Mouse (Mus musculus): ENCODE results near the gene Ncor2.
A peak's percentile ranks its signal among the peaks of the same experiment; 100 is the strongest.

Gene Ncor2

DNA sequence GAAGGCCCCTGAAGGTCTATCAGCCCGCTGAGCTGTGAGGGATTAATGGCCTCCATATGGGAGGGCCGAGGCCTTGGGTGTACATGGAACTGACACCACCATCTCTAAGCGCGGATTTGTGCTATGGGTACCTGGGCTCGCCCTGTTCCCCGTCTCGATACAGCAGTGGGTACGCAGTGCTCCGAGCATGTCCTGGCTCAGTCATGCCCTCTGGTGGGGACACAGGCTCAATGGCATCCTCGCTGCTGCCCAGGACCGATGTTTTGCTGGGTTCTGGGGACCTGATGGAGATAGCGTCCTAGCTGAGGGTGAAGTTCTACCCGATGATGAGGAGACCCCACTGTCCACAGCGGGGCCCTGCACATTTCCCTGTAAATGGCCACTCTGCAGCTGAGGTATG lies 155.0 kb downstream of the Ncor2 start:
- no peak for DNase-seq (ENCODE audit: low read depth, low spot score)

DNA sequence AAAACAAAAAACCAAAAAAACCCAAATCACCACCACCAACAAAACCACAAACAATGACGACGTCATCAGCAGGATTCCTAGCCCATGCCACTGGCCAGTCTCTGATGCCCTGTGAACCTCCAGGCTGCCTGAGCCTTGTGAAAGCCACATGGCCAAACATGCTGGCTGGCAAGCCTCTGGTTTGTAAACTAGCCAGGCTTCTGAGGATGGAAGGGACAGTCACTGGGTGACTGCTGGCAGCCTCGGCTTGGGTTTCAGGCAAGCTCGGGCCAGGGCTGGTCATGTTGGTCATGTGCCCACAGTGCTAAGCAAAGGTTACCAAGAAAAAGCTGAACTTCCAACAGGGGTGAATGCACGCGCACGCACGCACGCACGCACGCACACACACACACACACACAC lies 157.7 kb downstream of the Ncor2 start:
- no peak for DNase-seq (ENCODE audit: low read depth, low spot score)

DNA sequence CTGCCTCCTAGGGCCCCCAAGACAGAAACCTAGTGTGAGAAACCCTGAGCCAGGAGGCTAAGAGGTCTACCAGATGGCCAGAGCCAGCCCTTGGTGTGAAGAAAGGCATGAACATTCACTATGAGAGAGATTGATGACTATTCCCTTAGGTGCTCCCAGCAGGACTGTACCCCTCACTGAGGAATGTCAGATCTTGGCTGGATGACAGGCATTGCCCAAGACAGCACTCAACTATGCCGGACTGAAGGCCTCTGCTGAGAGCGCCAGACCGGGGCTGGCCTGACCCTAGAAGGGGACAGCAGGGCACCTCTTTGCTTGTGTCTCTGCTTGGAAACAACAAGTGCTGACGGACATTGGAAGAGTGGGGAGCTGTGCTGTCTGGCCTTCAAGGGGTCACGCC lies 159.9 kb downstream of the Ncor2 start:
- DNase-seq (ENCODE audit: low read depth, low spot score) = no peak

DNA sequence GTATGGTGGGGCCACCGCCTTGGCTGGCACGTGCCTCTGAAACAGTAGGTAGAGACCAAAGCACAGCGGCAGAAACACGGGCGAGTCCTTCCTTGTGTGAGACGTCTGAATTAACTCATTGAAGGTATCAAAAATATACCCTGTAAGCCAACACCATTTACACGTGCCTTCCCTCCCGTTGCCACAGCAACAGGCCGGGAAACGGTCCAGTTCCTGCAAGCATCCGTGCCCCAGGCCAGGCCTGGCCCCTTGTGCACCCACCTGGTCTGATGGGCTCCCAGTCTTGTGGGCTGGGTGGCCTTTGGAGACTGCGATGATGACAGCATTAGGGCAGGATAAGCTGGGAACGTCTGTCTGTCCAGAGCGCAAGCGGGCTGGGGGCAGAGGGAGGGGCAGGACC lies 161.7 kb downstream of the Ncor2 start:
- DNase-seq (ENCODE audit: low read depth, low spot score) = no peak

DNA sequence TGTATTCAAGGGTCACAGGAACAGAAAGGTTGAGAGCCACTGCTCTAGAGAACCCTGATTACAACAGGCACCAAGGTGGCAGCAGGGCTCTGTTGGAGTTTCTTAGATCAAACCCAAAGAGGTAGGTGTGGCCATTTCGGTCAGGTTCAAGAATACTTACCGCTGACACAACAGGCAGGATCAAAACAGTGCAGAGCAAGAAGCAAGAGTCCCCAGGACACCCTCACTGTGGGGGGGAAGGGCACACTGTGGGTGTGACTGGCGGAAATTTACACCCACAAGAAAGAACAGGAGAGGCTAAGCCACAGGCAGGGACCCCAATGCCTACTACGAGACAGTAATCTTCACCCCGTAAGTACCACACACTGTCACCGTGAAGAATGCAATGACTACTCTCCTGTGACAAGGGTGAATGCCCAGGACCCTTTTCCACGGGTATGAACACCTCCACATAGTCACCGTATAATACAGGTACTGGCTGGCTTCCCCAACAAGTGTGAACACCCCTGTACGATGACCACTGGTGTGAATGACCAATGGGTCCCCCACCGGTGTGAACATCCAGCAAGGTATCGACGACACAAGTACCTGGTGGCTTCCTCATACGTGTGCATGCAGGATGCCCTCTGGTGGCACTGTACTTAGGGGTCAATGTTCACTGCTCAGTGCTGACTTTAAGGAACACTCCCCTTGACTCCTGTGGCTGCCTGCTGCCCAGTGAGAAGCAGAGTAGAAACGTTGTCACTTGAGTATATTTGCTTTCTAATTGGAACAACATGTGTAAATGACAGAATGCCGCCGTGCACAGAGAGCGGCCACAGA lies 162.4 kb downstream of the Ncor2 start:
- no peak for DNase-seq (ENCODE audit: low read depth, low spot score)

DNA sequence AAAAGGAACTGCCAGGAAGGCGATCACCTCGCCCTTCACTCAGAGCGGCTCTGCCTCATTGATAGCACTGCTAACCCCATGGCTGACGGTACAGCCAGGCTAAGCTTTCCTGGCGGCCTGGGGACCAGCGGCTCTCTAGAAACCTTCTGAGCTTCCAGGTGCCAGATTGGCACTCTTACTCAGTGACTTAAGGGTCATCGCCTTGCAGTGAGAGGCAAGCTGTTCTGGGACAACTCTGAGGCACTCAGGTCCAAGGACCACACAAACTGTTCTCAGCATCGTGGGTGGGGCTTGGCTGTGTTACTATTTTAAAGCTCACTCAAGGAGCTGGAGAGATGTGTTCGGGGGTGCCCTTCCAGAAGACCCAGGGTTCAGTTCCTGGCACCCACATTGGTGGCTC lies 163.4 kb downstream of the Ncor2 start:
- no peak for DNase-seq (ENCODE audit: low read depth, low spot score)

DNA sequence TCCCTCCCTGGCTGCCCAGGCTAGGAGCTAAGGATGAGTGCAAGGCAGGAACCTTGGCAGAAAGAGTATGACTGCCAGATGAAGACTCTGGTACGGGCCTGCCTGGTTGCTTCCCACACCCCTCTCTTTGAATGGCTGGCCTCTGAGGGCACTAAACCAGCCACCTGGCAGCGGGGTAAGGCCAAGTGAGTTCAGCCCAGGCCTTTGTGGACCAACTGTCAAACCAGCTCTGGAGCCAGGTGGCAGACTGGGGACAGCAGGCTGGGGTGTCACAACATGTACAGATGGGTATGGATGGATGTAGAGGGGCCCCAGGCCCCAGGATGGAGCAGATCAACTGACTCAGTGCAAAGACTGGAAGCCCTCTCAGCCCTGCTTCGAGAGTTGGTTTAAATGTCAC lies 164.0 kb downstream of the Ncor2 start:
- DNase-seq (ENCODE audit: low read depth, low spot score) = no peak

DNA sequence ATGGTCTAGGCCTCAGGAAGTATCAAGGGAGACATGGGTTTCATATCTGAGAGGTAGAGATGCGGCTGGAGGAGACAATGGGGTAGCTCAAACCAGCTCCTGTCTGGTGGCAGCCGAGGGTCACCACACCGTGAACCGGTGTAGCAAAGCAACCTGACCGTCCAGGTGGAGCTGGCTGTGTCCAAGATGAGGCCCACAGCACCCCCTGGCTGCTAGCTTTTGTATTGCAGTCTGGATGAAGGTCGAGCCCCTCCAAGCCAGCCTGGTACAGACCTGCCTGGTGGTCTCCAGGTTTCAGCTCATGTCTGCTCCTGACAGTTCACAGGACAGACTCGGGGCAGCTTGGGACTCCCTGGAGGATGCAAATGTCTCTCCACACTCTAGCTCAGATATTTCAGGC lies 164.5 kb downstream of the Ncor2 start:
- peak; percentile 51 for DNase-seq (ENCODE audit: low read depth, low spot score)

DNA sequence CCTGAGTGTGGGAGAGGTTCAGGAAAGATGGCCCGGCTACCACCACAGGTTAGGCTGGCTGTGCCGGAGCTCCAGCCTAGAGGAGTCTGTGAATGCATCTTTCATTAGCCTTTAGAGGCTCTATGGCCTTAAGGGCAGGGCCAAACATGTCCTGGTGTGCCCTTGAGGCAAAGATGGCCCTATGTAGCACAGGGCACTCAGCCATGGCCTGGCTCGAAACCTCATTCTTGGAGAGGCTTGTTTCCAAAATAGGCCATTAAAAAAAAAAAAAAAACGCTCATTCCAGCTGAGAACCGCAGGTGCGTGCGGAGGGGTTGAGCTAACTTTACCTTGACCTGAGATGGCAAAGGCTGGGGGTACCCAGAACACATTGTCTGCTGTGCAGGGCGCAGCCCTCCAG lies 167.4 kb downstream of the Ncor2 start:
- DNase-seq (ENCODE audit: low read depth, low spot score) = no peak

DNA sequence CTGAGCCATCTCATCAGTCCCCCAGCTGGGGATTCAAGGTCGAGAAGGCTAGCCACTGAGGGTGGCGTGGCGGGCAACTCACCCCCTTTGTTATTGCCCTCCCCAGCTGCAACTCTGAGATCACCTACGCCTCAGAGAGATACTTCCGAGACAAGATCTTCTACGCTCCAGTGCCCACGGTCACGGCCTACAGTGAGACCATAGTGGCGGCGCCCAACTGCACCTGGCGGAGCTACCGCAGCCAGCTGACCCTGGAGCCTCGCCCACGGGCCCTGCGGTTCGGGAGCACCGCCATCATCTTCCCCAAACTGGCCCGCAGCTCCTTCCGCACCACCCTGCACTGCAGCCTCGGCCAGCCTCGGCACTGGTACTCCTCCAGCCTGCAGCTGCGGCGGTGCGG lies 167.9 kb downstream of the Ncor2 start:
- no peak for DNase-seq (ENCODE audit: low read depth, low spot score)

DNA sequence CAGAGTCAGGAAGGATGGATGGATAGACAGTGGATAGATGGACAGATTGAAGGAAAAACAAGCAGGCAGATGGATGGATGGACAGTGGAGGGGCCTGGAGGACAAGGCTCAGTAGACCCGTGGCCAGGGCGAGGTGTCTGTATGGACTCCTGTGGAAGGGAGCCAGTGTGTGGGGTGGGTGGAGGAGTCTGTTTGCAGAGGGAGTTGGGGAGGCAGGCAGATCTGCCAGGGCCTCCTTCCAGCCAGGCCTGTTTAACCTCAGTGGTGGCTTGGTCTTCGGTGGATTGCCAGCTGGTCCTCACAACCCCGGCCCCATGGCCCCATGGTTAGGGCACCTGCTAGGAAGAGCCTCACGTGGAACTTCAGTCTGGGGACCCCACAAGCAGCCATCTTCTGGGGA lies 172.1 kb downstream of the Ncor2 start:
- DNase-seq (ENCODE audit: low read depth, low spot score) = no peak

DNA sequence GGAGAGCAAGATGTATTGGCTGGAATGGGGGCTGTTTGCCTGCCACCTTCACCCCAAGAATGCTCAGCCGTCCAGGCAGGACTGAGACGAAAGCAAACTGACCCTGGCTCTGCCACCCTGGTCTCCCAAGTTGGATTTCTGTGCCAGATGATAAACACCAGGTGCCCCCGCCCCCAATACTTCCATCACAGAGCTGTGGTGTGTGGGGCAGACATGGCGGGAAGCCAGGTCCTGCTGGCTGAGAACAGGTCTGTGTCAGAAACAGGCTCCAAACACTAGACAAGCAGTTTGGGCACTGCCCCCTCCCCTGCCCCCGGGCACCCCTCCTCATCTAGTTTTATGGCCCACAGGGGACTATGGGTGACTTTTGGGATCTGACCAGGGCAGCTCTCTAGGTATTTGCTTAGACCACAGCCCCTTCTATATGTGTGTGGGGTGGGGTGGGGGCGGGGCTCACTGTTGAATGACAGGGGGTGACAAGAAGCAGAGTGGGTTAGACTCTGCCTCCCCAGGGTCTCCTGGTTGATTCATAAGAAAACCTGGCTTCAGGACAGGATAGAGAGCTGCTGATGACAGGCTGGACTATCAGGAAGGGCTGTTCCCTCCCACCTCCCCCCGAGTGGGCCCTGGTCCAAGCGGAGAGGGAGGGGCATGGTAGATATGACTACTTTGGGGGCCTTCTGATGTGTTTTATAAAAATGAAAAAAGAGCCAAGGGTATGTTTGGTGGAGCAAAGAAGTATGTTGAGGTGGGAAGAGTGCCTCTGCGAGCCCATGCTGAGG lies 173.0 kb downstream of the Ncor2 start:
- no peak for DNase-seq (ENCODE audit: low read depth, low spot score)

DNA sequence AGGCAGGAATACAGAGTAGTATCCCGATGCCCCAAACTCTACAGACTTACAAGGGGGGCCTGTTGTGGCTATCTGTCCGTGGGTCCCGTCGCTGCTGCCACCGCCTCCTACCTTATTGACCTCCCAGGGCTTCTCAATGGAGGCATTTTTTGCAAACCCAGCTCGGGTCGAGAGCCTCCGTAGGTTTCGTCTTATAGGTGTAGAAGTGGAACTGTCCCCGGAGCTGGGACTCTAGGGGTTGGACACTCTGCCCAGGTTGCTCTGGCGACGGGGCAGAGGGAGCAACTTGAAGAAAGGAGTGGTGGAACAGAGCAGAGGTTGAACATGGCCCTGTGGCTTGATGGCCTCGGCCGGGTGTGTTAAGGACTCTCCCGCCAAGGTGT lies 175.2 kb downstream of the Ncor2 start:
- DNase-seq (ENCODE audit: low read depth, low spot score) = no peak

DNA sequence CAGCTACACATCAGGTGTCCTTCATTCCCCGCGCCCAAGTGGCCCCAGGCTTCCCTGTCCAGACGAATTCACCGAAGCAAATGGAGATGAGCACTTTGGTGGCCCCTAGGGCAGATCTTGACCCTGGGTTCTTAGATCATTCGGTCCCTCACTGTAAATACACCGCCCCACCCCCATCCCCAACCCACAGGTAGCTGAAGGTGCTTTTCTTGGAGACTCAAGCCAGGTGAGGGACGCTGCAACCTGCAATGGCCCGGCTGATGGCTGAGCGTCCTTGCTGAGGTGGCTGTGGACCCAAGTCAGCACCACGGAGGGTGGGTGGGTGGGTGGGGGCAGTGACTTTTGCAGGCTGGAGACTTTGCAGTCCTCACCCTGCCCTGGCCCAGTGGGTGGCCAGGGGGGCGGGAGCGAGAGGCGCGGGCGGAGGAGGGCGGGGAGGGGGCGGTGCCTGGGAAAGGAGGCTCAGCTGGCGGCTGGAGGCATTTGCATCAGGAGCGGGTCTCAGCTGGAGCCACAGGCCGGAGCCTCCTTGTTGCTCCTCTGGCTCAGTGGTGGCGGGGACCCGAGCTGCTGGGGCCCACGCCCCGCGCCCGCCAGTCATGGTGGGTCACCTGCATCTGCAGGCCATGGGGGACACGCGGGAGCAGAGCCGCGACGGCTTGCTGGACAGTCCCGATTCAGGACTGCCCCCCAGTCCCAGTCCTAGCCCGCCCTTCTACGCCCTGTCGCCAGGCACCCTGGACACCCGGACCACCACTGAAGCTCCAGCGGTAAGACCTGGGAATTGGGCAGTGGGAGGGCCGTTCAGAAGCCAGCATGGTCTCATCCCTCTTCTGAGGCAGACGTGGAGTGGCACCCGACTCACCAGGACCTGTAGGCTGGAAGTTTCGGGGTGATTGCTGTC lies 175.8 kb downstream of the Ncor2 start, which contains the start of gene Rflna:
Gene Rflna (plus strand): TSS at position 253 of the 904 bp plus-strand sequence.
- no peak for DNase-seq (ENCODE audit: low read depth, low spot score)

DNA sequence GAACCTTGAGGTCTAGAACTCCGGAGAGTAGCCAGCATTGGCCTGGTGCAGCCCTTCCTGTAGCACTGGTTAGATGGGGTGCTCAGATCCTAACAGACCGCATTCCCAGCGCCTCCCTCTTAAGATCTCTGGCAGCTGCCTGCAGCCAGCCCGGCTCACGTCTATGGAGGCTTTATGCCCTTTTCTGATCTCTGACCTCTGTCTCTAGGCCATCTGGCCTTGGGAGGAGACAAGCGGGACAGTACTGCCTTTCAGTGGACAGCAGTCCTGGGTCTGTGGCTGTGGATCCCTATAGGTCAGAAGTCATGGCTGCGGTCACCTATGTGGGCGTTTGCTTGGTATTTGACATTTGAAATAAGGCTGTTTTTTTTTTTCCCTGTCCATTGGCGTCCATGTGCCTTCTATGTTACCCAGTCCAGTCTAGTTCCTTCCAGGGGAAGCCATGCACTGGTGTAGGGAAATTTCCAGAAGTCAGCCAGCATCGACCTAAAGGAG lies 178.2 kb downstream of the Ncor2 start:
- no peak for DNase-seq (ENCODE audit: low read depth, low spot score)

DNA sequence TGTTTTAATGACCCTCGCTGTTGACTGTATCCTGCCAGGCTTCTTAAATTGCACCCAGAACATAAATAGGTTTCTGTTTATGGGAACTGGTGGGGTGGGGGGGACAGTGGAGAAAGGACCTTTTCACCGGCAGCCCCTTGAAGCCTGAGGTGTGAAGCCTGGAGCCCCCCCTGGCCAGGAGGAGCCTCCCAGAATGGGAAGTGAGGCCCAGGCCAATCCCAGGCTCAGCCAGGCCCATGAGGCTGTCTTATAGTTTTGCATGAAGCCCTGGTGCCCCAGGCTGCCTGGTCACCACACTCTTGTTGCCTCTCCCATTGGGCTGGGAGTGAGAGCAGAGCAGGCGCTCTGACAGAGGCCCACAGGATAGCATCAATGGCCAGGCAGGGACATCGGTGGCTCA lies 181.1 kb downstream of the Ncor2 start:
- DNase-seq (ENCODE audit: low read depth, low spot score) = no peak

DNA sequence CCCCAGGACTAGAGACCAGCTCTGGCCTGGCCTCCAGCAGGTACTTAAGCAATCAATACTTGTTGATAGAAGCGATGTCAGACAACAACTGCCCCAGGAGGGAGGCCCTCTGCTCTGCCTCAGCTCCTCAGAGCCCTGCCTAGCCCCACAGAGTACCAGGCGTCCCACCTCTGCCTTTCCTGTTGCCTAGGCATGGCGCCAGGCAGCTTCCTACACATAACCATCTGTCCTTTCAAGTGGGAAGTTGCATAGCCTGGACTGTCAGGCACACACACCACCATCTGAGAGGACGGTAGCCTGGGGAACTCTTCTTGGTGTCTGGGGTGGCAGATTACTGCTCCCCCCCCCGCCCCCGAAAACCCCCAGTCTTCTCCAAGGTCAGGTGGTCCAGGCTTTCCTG lies 182.2 kb downstream of the Ncor2 start:
- no peak for DNase-seq (ENCODE audit: low read depth, low spot score)

DNA sequence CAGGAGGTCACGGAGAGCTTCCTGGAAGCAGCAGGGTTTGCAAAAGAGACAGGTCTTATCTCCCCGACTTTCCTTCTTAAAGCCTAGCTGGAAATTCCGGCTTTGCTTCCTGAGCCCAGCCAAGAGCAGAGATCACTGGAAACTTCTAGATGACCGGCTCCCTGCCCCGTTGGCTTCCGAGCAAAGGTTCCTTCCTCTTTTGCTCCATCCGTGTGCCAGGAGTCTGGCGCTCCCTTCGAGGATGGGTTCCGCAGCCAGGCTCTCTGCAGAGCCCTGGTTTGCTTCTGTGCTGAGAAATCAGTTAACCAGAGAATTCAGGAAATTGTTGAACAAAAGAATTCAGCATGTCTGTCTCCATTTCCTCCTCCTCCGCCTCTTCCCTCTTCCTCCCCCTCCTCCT lies 186.1 kb downstream of the Ncor2 start:
- DNase-seq (ENCODE audit: low read depth, low spot score) = no peak

DNA sequence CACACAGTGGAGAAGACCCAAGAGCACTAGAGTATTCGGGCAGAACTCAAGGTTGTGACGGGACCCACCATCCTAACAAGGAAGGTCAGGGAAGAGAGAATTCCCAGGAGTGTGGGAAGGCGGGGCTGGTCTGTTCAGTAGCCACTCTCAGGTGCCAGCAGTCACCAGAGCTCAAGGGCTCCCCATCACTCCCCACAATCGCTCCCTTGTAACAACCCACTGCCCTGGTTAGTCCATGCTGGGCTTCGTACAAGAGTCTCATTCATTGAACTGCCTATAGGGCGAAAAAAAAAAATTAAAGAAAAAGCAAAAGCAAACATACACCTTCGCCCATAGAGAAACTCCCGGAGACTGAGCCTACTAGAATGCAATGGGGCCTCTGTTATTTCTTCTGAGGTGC lies 186.7 kb downstream of the Ncor2 start:
- DNase-seq (ENCODE audit: low read depth, low spot score) = no peak

DNA sequence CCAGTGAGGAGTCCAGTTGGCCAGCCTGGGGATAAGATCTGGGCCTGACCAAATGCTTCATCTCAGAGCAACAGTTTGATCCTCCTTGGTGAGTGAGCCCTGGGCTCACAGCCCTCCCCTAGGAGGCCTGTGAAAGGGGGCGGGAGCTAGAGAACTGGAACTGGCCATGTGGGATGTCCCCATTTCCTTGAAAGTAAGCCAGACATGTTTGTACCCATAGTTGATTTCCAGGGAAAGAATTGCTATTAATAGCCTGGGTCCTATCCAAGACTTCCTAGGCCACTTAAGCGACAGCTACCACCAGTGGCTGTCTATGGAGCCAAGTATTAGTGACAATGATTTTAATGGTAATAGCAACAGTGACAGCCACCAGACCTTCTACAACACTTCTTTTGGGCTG lies 189.3 kb downstream of the Ncor2 start:
- DNase-seq (ENCODE audit: low read depth, low spot score) = no peak

DNA sequence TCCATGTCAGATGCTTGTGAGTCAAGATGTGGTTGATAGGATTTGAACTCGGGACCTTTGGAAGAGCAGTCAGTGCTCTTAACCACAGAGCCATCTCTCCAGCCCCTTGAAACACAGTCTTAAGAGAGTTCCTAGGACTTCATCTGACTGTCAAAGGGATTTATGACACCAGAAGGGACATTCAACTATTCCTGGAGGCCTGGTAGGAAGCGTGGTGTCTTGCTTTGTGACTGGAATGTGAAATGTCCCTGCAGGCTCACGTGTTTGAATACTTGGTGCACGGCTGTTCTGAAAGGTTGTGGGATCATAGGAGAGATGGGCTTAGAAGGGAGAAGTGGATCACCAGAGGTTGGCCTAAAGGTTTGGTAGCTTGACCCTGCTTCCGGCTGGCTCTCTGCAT lies 192.4 kb downstream of the Ncor2 start:
- no peak for DNase-seq (ENCODE audit: low read depth, low spot score)

DNA sequence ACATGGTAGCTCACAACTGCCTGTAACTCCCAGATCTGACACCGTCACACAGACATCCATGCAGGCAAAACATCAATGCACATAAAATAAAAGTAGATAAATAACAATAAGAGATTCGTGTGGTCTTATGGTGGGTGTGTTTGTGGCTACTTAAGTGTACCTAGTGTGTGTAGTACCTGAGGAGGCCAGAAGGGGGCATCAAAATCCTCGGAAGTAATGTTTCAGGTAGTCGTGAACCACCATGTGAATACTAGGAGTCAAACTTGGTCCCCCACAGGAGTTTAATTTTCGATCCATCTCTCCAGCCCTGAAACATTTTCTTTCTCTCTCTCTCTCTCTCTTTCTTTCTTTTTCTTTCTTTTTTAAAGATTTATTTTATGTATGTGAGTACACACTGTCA lies 192.8 kb downstream of the Ncor2 start:
- no peak for DNase-seq (ENCODE audit: low read depth, low spot score)

All from retina, postnatal 7 days (tissue).